Mouse (Mus musculus) CD4-positive, CD25-positive, alpha-beta regulatory T cell, adult 2 months (primary cell): ENCODE measurements around the gene Gm10160.

Experiments
- DNase-seq: peaks from one replicate; pipeline ENCODE4 v3.0.0-alpha.2; 2012; ENCODE audit warnings: low read depth, low spot score

Gene Gm10160

GRCm38 (mm10) chr7:81828681-81829378 lies 26.8 kb downstream of the Gm10160 start:
- DNase-seq = peak; percentile 54

GRCm38 (mm10) chr7:81827806-81828667 lies 27.6 kb downstream of the Gm10160 start:
- peak; percentile 41 for DNase-seq

DNA sequence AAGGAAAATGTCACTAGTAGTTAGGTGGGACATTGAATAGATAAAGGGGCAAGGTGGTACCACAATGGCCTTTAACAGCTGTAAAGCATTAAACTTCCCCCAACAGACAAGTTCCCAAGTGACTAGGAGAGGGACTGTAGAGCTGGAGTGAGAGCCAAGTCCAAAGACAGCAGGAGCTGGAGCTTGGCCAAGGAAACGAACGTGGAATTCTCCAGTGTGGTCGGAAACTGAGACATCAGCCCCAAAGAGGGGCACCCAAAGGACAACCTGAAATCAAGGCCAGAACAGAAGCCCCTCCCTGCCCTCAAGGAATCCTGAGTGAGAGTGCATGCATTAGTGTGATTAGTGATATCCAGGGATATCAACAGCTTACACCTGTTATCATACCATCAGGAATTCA lies 30.2 kb downstream of the Gm10160 start:
- no peak for DNase-seq

DNA sequence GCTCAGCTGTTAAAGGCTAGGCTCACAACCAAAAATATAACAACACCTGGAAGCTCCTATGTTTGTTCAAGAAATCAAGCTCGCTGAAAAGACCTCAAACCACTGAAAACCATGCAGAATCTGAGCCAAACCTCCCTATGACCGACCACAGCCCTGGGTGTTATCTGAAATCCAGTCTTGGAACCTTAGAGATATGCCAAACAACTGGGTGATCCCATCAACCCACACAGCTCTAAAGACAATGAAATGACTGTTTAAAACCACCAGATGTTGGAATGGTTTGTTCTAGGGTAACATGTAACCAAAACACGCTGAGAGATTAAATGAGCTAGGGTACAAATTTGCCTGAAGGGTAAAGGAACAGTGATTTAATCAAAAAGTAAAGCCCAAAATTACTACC lies 30.7 kb downstream of the Gm10160 start:
- DNase-seq = no peak

- no peak for DNase-seq
Measured at GRCm38 (mm10) chr7:81806067-81806466, 49.5 kb downstream of the Gm10160 start.
